In genomic region chr17:36270956-36271585, GRCm38 (mm10) we compare ENCODE assay signal across 8 mouse cellular contexts. TPM values are rescaled to one million over a fixed set of nuclear protein-coding genes. Genes with fewer than 3 reads are reported as not detected.
A peak's percentile ranks its signal among the peaks of the same experiment; 100 is the strongest.
DNase-seq lines count a peak whose midpoint lies in the region; ATAC-seq and TF ChIP-seq lines count a peak whose summit lies in the region.

No protein-coding gene starts in this region.

- peak; percentile 94 for ATAC-seq in lung, embryonic 14.5 days (ENCODE audit: insufficient read depth)
- ATAC-seq in neutrophil, adult 5-6 weeks (ENCODE audit: extremely low read depth, insufficient number of reproducible peaks, low FRiP score, poor library complexity, severe bottlenecking): peak; percentile 80

- DNase-seq in MN1 (ENCODE audit: low spot score): peak; percentile 91
- DNase-seq in cerebellum, adult 8-10 months: peak; percentile 93
- peak; percentile 81 for DNase-seq in forelimb bud, embryonic 11.5 days (ENCODE audit: low read depth, low spot score)
- DNase-seq in heart, postnatal 4 days: peak; percentile 88
- DNase-seq in layer of hippocampus, adult 8-10 months (ENCODE audit: low spot score in 2 of 2): peak; percentile 84 to 86
- DNase-seq in lung, embryonic 14.5 days: peak; percentile 92
- DNase-seq in testis, postnatal 14 days (ENCODE audit: low spot score): peak; percentile 88

- no peaks in the 10 kb centered on the region for H3K9me3 ChIP-seq in lung, embryonic 14.5 days (ENCODE audit: low read depth, low read length)

- no peak for TF ChIP-seq CTCF in lung, embryonic 14.5 days (IDR thresholded peaks at IDR 0.05; ENCODE audit: low read depth)

- peaks cover 13% of the 10 kb centered on the region for H3K4me1 ChIP-seq in lung, embryonic 14.5 days (ENCODE audit: insufficient read depth)

- peak overlapping the region; percentile 93 for H3K4me2 ChIP-seq in lung, embryonic 14.5 days

- H3K4me3 ChIP-seq in lung, embryonic 14.5 days (ENCODE audit: low read depth, low read length): peak overlapping the region; percentile 90

- H3K36me3 ChIP-seq in lung, embryonic 14.5 days (ENCODE audit: insufficient read depth): peaks cover 44% of the 10 kb centered on the region

- no peaks in the 10 kb centered on the region for H3K27me3 ChIP-seq in lung, embryonic 14.5 days (ENCODE audit: insufficient read depth, low read length)

- peak overlapping the region; percentile 94 for H3K27ac ChIP-seq in lung, embryonic 14.5 days (ENCODE audit: low read depth)

- under 1% methylated on average over 84 of the region's 84 CpGs for WGBS in lung, embryonic 14.5 days

- H3K9ac ChIP-seq in lung, embryonic 14.5 days: peak overlapping the region; percentile 97

RNA-seq across cellular contexts. Expression of gene Trim39, which starts 1.0 kb away (rescaled TPM):
- total RNA-seq in heart, postnatal 4 days (2021): 1 to 10 TPM; 8.3 TPM
- total RNA-seq in layer of hippocampus, adult 8-10 months (2022): 10 to 100 TPM; 23.2 to 27.7 (median 25.4) TPM
- polyA plus RNA-seq in lung, embryonic 14.5 days (2014; fragmentation: Nextera tagmentation; extraction: Ambion mirVana): 15.8 and 15.9 TPM in 2 replicates
- 75.5 and 76.1 TPM in 2 replicates for total RNA-seq in neutrophil, adult 5-6 weeks (2017)

RNA-seq across cellular contexts. Expression of gene Rpp21, which starts 13.2 kb away (rescaled TPM):
- 10 to 100 TPM; 35.0 to 43.1 TPM for total RNA-seq in heart, postnatal 4 days (2021)
- 10 to 100 TPM; 39.1 to 50.1 (median 45.3) TPM for total RNA-seq in layer of hippocampus, adult 8-10 months (2022)
- 188 and 195 TPM in 2 replicates for polyA plus RNA-seq in lung, embryonic 14.5 days (2014; fragmentation: Nextera tagmentation; extraction: Ambion mirVana)
- 26.3 and 30.1 TPM in 2 replicates for total RNA-seq in neutrophil, adult 5-6 weeks (2017)

RNA-seq across cellular contexts. Expression of gene H2-M10.2, which starts 15.2 kb away (rescaled TPM):
- total RNA-seq in heart, postnatal 4 days (2021): not detected
- not detected for total RNA-seq in layer of hippocampus, adult 8-10 months (2022)
- 0.23 TPM in 1 of 2 replicates, not detected in the other for polyA plus RNA-seq in lung, embryonic 14.5 days (2014; fragmentation: Nextera tagmentation; extraction: Ambion mirVana)
- total RNA-seq in neutrophil, adult 5-6 weeks (2017): not detected in 2 replicates

RNA-seq across cellular contexts. Expression of gene H2-M10.1, which starts 54.9 kb away (rescaled TPM):
- not detected for total RNA-seq in heart, postnatal 4 days (2021)
- total RNA-seq in layer of hippocampus, adult 8-10 months (2022): not detected
- not detected in 2 replicates for polyA plus RNA-seq in lung, embryonic 14.5 days (2014; fragmentation: Nextera tagmentation; extraction: Ambion mirVana)
- total RNA-seq in neutrophil, adult 5-6 weeks (2017): not detected in 2 replicates

Comparison
In these comparisons a context has a peak if more than half of its experiments do, and no peak if none do; other contexts are left out.
1. Peak in every context shown above with its lines: DNase-seq, ATAC-seq, H3K4me3 ChIP-seq and H3K27ac ChIP-seq.